Comparison of ENCODE assay signal across 13 mouse cellular contexts in the genomic region with DNA sequence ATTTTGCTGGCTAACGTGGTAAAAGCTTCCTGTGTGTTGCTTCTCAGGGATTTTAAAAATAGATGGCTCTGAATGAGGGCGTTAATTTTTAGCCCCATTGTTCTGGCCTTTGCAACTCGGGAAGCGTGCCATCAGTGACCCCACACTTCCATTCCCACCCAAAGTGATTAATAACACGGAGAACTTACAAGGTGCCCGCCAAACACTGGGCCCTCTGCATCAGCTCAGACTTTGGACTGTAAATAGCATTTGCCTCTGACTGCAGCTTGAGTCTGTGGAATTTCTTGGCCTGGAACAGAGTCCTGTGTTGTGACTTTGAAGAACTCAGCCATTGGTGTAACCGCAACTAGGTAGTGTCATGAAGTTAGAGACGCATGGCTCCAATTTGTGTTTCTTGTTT. TPM values are rescaled to one million over a fixed set of nuclear protein-coding genes. Genes with fewer than 3 reads are reported as not detected.
DNase-seq lines count a peak whose midpoint lies in the region; ATAC-seq and TF ChIP-seq lines count a peak whose summit lies in the region.
"Had no signal": no experiment of that assay in that cellular context is flagged by ENCODE, and none has a peak within 500 bp of the region (broad histone marks: within the 10 kb centered on the region; RNA-seq: fewer than 3 reads in every experiment).

No protein-coding gene starts in this region.

- H3K4me1 ChIP-seq in embryonic facial prominence, embryonic 14.5 days (ENCODE audit: control insufficient read depth, insufficient read depth, low read length) = 0 out of 2 replicates have a peak, but pooled peaks cover 4% of the 10 kb centered on the region
- peaks cover 10% of the 10 kb centered on the region for H3K4me1 ChIP-seq in embryonic facial prominence, embryonic 10.5 days
- H3K4me1 ChIP-seq in lung, postnatal 0 days (ENCODE audit: insufficient read depth, low read depth, low read length) = no peaks in the 10 kb centered on the region
- H3K4me1 ChIP-seq in intestine, embryonic 16.5 days (ENCODE audit: control insufficient read depth, insufficient read depth, low read length) = no peaks in the 10 kb centered on the region
- H3K4me1 ChIP-seq: intestine, embryonic 15.5 days had no signal

- H3K4me2 ChIP-seq in embryonic facial prominence, embryonic 14.5 days (ENCODE audit: low read depth, low read length) = no peak overlapping the region
- H3K4me2 ChIP-seq in lung, postnatal 0 days (replicated peaks; ENCODE audit: low read depth, low read length) = no peak overlapping the region
- H3K4me2 ChIP-seq in intestine, embryonic 16.5 days (ENCODE audit: low read depth, low read length) = no peak overlapping the region
- H3K4me2 ChIP-seq: intestine, embryonic 15.5 days; neural tube, embryonic 15.5 days had no signal

- ATAC-seq in embryonic facial prominence, embryonic 14.5 days (ENCODE audit: low read depth) = no peak
- 0 out of 2 replicates have a peak, but pooled peaks have one; percentile 20 for ATAC-seq in lung, postnatal 0 days
- no peak for ATAC-seq in intestine, embryonic 16.5 days
- ATAC-seq: intestine, embryonic 15.5 days had no signal

- H3K9me3 ChIP-seq in embryonic facial prominence, embryonic 14.5 days (ENCODE audit: control insufficient read depth, low read length) = no peaks in the 10 kb centered on the region
- no peaks in the 10 kb centered on the region for H3K9me3 ChIP-seq in embryonic facial prominence, embryonic 10.5 days
- no peaks in the 10 kb centered on the region for H3K9me3 ChIP-seq in lung, postnatal 0 days (ENCODE audit: low read length)
- no peaks in the 10 kb centered on the region for H3K9me3 ChIP-seq in intestine, embryonic 16.5 days (ENCODE audit: control insufficient read depth, low read length)
- H3K9me3 ChIP-seq: G1E; intestine, embryonic 15.5 days; neural tube, embryonic 15.5 days had no signal

- no peaks in the 10 kb centered on the region for H3K27me3 ChIP-seq in embryonic facial prominence, embryonic 14.5 days (replicated peaks; ENCODE audit: control insufficient read depth, insufficient read depth, low read length)
- H3K27me3 ChIP-seq in embryonic facial prominence, embryonic 10.5 days (replicated peaks; ENCODE audit: low read depth, poor library complexity, severe bottlenecking) = no peaks in the 10 kb centered on the region
- no peaks in the 10 kb centered on the region for H3K27me3 ChIP-seq in lung, postnatal 0 days (replicated peaks; ENCODE audit: insufficient read depth, low read length)
- no peaks in the 10 kb centered on the region for H3K27me3 ChIP-seq in intestine, embryonic 16.5 days (replicated peaks; ENCODE audit: control insufficient read depth, insufficient read depth, low read length)
- H3K27me3 ChIP-seq: intestine, embryonic 15.5 days; neural tube, embryonic 15.5 days had no signal

- no peaks in the 10 kb centered on the region for H3K36me3 ChIP-seq in embryonic facial prominence, embryonic 14.5 days (ENCODE audit: control insufficient read depth, insufficient read depth, low read length)
- H3K36me3 ChIP-seq in embryonic facial prominence, embryonic 10.5 days (replicated peaks) = no peaks in the 10 kb centered on the region
- no peaks in the 10 kb centered on the region for H3K36me3 ChIP-seq in lung, postnatal 0 days (ENCODE audit: insufficient read depth, low read length)
- no peaks in the 10 kb centered on the region for H3K36me3 ChIP-seq in intestine, embryonic 16.5 days (ENCODE audit: control insufficient read depth, insufficient read depth, low read length)
- H3K36me3 ChIP-seq: G1E; intestine, embryonic 15.5 days; neural tube, embryonic 15.5 days had no signal

- 76% methylated on average over 8 of the region's 8 CpGs for whole genome bisulfite sequencing in embryonic facial prominence, embryonic 14.5 days
- 78% methylated on average over 8 of the region's 8 CpGs for WGBS in embryonic facial prominence, embryonic 10.5 days
- WGBS in lung, postnatal 0 days = 37% methylated on average over 8 of the region's 8 CpGs
- 49% methylated on average over 8 of the region's 8 CpGs for WGBS in intestine, embryonic 16.5 days

- no peak for TF ChIP-seq EP300 in lung, postnatal 0 days (IDR thresholded peaks at IDR 0.05)

- DNase-seq in embryonic facial prominence, embryonic 14.5 days (ENCODE audit: low spot score) = peak; percentile 12
- no peak for DNase-seq in embryonic facial prominence, embryonic 10.5 days (ENCODE audit: low spot score)
- DNase-seq in lung, postnatal 0 days (ENCODE audit: low spot score) = no peak
- no peak for DNase-seq in lung, postnatal 25 days (ENCODE audit: low spot score)
- DNase-seq in kidney, adult 9 months = peak; percentile 38
- no peak for DNase-seq in liver
- no peak for DNase-seq in spleen, adult 12 weeks (ENCODE audit: low spot score)
- DNase-seq: right cerebral cortex, postnatal 25 days had no signal

- no peak overlapping the region for H3K27ac ChIP-seq in embryonic facial prominence, embryonic 14.5 days (replicated peaks; ENCODE audit: low read depth, low read length)
- no peak overlapping the region for H3K27ac ChIP-seq in embryonic facial prominence, embryonic 10.5 days (replicated peaks)
- no peak overlapping the region for H3K27ac ChIP-seq in lung, postnatal 0 days (ENCODE audit: low read length)
- no peak overlapping the region for H3K27ac ChIP-seq in intestine, embryonic 16.5 days (ENCODE audit: low read length)
- H3K27ac ChIP-seq: intestine, embryonic 15.5 days; neural tube, embryonic 15.5 days had no signal

- no peak for TF ChIP-seq CTCF in lung, postnatal 0 days (IDR thresholded peaks at IDR 0.05)

- no peak overlapping the region for H3K9ac ChIP-seq in embryonic facial prominence, embryonic 14.5 days (ENCODE audit: low read depth, low read length)
- H3K9ac ChIP-seq in lung, postnatal 0 days (replicated peaks; ENCODE audit: low read depth) = no peak overlapping the region
- H3K9ac ChIP-seq in intestine, embryonic 16.5 days (ENCODE audit: low read depth, low read length) = no peak overlapping the region
- H3K9ac ChIP-seq: intestine, embryonic 15.5 days; neural tube, embryonic 15.5 days had no signal

- no peak overlapping the region for H3K4me3 ChIP-seq in embryonic facial prominence, embryonic 14.5 days (ENCODE audit: low read depth, low read length)
- H3K4me3 ChIP-seq in embryonic facial prominence, embryonic 10.5 days = no peak overlapping the region
- no peak overlapping the region for H3K4me3 ChIP-seq in lung, postnatal 0 days (ENCODE audit: low read depth, low read length)
- no peak overlapping the region for H3K4me3 ChIP-seq in intestine, embryonic 16.5 days (ENCODE audit: low read length)
- H3K4me3 ChIP-seq: intestine, embryonic 15.5 days; neural tube, embryonic 15.5 days had no signal

RNA-seq across cellular contexts. Expression of gene Gm10118, which starts 23.6 kb away (rescaled TPM):
- polyA plus RNA-seq in embryonic facial prominence, embryonic 14.5 days (2014; fragmentation: Nextera tagmentation; extraction: Ambion mirVana) = 0.20 and 0.54 TPM in 2 replicates
- 0.11 TPM in 1 of 2 replicates, not detected in the other for polyA plus RNA-seq in embryonic facial prominence, embryonic 10.5 days (2016; fragmentation: Nextera tagmentation; extraction: Ambion mirVana)
- polyA plus RNA-seq in lung, postnatal 0 days (2015; fragmentation: Nextera tagmentation; extraction: Ambion mirVana) = 0.05 TPM in 1 of 2 replicates, not detected in the other
- 0.06 and 0.10 TPM in 2 replicates for polyA plus RNA-seq in intestine, embryonic 16.5 days (2015; fragmentation: Nextera tagmentation; extraction: Ambion mirVana)
- polyA plus RNA-seq: G1E; liver, embryonic 16.5 days had no signal

Comparison
In these comparisons a context has a peak if more than half of its experiments do, and no peak if none do; other contexts are left out.
1. DNase-seq: peak in embryonic facial prominence, embryonic 14.5 days (single experiment) and kidney, adult 9 months (single experiment); none in embryonic facial prominence, embryonic 10.5 days (single experiment), lung, postnatal 0 days (single experiment), lung, postnatal 25 days (single experiment), liver (single experiment) and spleen, adult 12 weeks (single experiment).